Mouse (Mus musculus) heart, adult 2 months (tissue): ENCODE data around the gene Tfrc.

Source experiments
- CTCF ChIP-seq: fragments of 200-600 bp; IDR thresholded peaks from 2 replicates; pipeline ENCODE4 v1.8.1; 2022; ENCODE audit warnings: antibody characterized with exemption, mild to moderate bottlenecking, moderate library complexity
- EP300 ChIP-seq: fragments of 200-500 bp; IDR thresholded peaks from 2 replicates; pipeline ENCODE4 v1.6.1; 2011; ENCODE audit warnings: low read depth, low read length, control low read depth; ENCODE audit not compliant: insufficient read depth
- POLR2A ChIP-seq: fragments of 200-500 bp; IDR thresholded peaks from 2 replicates; pipeline ENCODE4 v1.6.1; 2011; ENCODE audit warnings: mild to moderate bottlenecking, low read depth, low read length, control low read depth; ENCODE audit not compliant: insufficient read depth

- TF ChIP-seq CTCF = no peak
- TF ChIP-seq POLR2A = no peak
- no peak for TF ChIP-seq EP300
Observed at GRCm38 (mm10) chr16:32572528-32572927, 36.2 kb upstream of the Tfrc start.
